Mouse (Mus musculus): ENCODE results near the gene Crygn.

- TF ChIP-seq POLR2A (IDR thresholded peaks at IDR 0.05; ENCODE audit: control insufficient read depth in 1 of 2, insufficient read depth in 1 of 2, low read depth in 1 of 2, low read length in 2 of 2, poor library complexity in 1 of 2) (no peak), CTCF (IDR thresholded peaks at IDR 0.05 in 2 of 3, conservative IDR thresholded peaks at IDR 0.05 in 1 of 3; ENCODE audit: control insufficient read depth in 1 of 3, insufficient read depth in 1 of 3, low read depth in 2 of 3, low read length in 3 of 3, poor library complexity in 1 of 3, severe bottlenecking in 1 of 3) (no peak), KAT2A (conservative IDR thresholded peaks at IDR 0.05; ENCODE audit: low read depth, low read length) (no peak), TAL1 (IDR thresholded peaks at IDR 0.05; ENCODE audit: low read length) (no peak), JUND (IDR thresholded peaks at IDR 0.05; ENCODE audit: low read depth, low read length) (no peak), UBTF (IDR thresholded peaks at IDR 0.05; ENCODE audit: borderline replicate concordance, insufficient read depth, low read depth, low read length) (no peak), ZNF384 (IDR thresholded peaks at IDR 0.05; ENCODE audit: low read depth, low read length) (no peak)
These were observed at the start of gene Crygn for GRCm38 (mm10) chr5:24757816-24758215.
